Mouse (Mus musculus): ENCODE measurements around the gene Bmi1. TPM values are rescaled to one million over a fixed set of nuclear protein-coding genes. Genes with fewer than 3 reads are reported as not detected.

The Bmi1 gene
- 6.5 and 7.7 TPM in 2 replicates for polyA plus RNA-seq (2021; fragmentation: Nextera tagmentation)
- long read RNA-seq, experiment 1, transcript Bmi1-201 (10 exons, 3,594 nt): major isoform, 35 of 61 reads
- long read RNA-seq, experiment 1, partial matches to known transcripts: 10 of 61 reads
- long read RNA-seq, experiment 1, other reads (novel, unspliced or antisense): 16 of 61 reads
- long read RNA-seq, experiment 2, partial matches to known transcripts: 13 of 17 reads
- long read RNA-seq, experiment 2, other reads (novel, unspliced or antisense): 0 of 17 reads

GRCm38 (mm10) chr2:18676936-18677491 lies at the start of gene Bmi1:
Bmi1 (plus strand) TSS chr2:18677018.

GRCm38 (mm10) chr2:18672133-18672765 lies 4.6 kb upstream of the Bmi1 start, which contains the start of gene Commd3:
Commd3 (plus strand) TSS chr2:18672384.

GRCm38 (mm10) chr2:18693871-18694610 lies 17.2 kb downstream of the Bmi1 start, which contains the start of gene Spag6:
Spag6 (plus strand) TSS chr2:18694032.

Other genes starting within 250 kb of the Bmi1 start
- 181 and 188 TPM in 2 replicates for gene Commd3, start 4.6 kb upstream of the Bmi1 start, polyA plus RNA-seq (2021; fragmentation: Nextera tagmentation)
- 5.9 and 6.1 TPM in 2 replicates for gene Spag6, start 17.0 kb downstream of the Bmi1 start, polyA plus RNA-seq (2021; fragmentation: Nextera tagmentation)